Mouse (Mus musculus): Measurements from ENCODE around the gene Cmss1.

DNA sequence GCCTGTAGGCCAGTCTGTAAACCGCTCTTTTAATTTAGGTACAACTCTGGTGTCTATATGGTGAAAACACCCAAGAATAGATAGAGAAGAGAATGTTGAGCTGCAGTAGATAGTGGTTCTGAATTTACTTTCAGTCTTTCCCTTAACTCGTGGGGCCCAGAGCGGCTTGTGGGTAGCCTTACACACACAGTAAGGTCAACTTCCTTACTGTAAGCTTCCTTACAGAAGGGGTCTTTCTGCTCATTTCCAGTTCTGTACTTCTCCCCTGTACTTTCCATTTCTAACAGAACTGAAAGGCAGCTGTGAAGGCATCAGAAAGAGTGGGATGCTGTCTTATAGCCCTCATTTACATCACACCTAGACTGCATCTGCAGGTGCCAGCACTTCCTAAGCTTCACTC is 175.4 kb downstream of the Cmss1 start:
- TF ChIP-seq GATA1 (IDR thresholded peaks at IDR 0.05; ENCODE audit: borderline replicate concordance, low read length) (no peak), FLI1 (IDR thresholded peaks at IDR 0.05; ENCODE audit: low read length) (no peak)

All from megakaryocyte, embryonic 14.5 days (primary cell).